Mouse (Mus musculus): ENCODE measurements around the gene Nlgn2. TPM values are rescaled to one million over a fixed set of nuclear protein-coding genes. Genes with fewer than 3 reads are reported as not detected.

Nlgn2 gene
- total and polyA plus RNA-seq, 2 experiments from 2014 or later = 20.8 to 126 TPM

- ATAC-seq (no peak), DNase-seq (ENCODE audit: low spot score) (no peak)
- WGBS = 55% methylated on average over 8 of the region's 8 CpGs
- no peak overlapping the region for H3K27ac ChIP-seq
- no peaks in the 10 kb centered on the region for H3K9me3 ChIP-seq (ENCODE audit: low read length)
- peak overlapping the region; percentile 72 for H3K4me3 ChIP-seq (ENCODE audit: low read length)
- H3K4me2 ChIP-seq (ENCODE audit: low read depth, low read length) = peak overlapping the region; percentile 86
- no peaks in the 10 kb centered on the region for H3K27me3 ChIP-seq (ENCODE audit: insufficient read depth, low read length)
- H3K9ac ChIP-seq (replicated peaks; ENCODE audit: low read length) = peak overlapping the region; percentile 79; the same call in 1 of the 2 replicates
- peaks cover 11% of the 10 kb centered on the region for H3K4me1 ChIP-seq (ENCODE audit: insufficient read depth, low read length)
- TF ChIP-seq CTCF (IDR thresholded peaks at IDR 0.05; ENCODE audit: low read depth) = no peak
- peaks cover 10% of the 10 kb centered on the region for H3K36me3 ChIP-seq (ENCODE audit: insufficient read depth, low read length)
Measured at GRCm38 (mm10) chr11:69833554-69833953, 4.0 kb downstream of the Nlgn2 start.

DNA sequence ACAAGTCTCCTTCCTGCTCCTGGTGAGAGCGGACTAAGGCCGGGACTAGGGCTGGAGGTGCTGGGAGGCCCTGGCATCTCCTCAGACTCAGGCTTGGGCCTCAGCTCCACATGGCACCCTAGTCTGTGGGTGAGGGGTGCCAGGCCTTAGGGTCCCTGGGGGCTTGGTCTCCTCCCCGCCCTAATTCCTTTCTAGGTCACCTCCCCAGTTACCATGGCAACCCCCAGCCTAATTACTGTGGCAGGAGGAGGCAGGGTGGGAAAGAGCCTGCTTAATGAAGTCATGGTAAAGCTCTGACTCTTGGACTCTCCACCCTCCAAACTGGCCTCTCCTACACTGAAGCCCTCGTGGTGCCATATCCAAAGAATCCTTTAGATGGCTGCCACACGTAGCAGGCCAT is 8.8 kb downstream of the Nlgn2 start:
- WGBS = 51% methylated on average over 5 of the region's 5 CpGs
- Histone ChIP-seq H3K4me2 (ENCODE audit: low read depth, low read length) (no peak overlapping the region), H3K4me1 (ENCODE audit: insufficient read depth, low read length) (no peaks in the 10 kb centered on the region), H3K27ac (no peak overlapping the region), H3K36me3 (ENCODE audit: insufficient read depth, low read length) (peaks cover 51% of the 10 kb centered on the region), H3K27me3 (ENCODE audit: insufficient read depth, low read length) (no peaks in the 10 kb centered on the region), H3K9ac (replicated peaks; ENCODE audit: low read length) (no peak overlapping the region), H3K9me3 (ENCODE audit: low read length) (no peaks in the 10 kb centered on the region), H3K4me3 (ENCODE audit: low read length) (no peak overlapping the region)
- no peak for TF ChIP-seq CTCF (IDR thresholded peaks at IDR 0.05; ENCODE audit: low read depth)
- no peak for ATAC-seq
- no peak for DNase-seq (ENCODE audit: low spot score)

- no peaks in the 10 kb centered on the region for H3K27me3 ChIP-seq (ENCODE audit: insufficient read depth, low read length)
- no peaks in the 10 kb centered on the region for H3K4me1 ChIP-seq (ENCODE audit: insufficient read depth, low read length)
- no peak overlapping the region for H3K4me2 ChIP-seq (ENCODE audit: low read depth, low read length)
- H3K27ac ChIP-seq = no peak overlapping the region
- 58% methylated on average over 2 of the region's 2 CpGs for WGBS
- no peak for ATAC-seq
- DNase-seq (ENCODE audit: low spot score) = no peak
- H3K4me3 ChIP-seq (ENCODE audit: low read length) = no peak overlapping the region
- TF ChIP-seq CTCF (IDR thresholded peaks at IDR 0.05; ENCODE audit: low read depth) = no peak
- no peak overlapping the region for H3K9ac ChIP-seq (replicated peaks; ENCODE audit: low read length)
- no peaks in the 10 kb centered on the region for H3K9me3 ChIP-seq (ENCODE audit: low read length)
- peaks cover 43% of the 10 kb centered on the region for H3K36me3 ChIP-seq (ENCODE audit: insufficient read depth, low read length)
Measured at GRCm38 (mm10) chr11:69823456-69823855, 14.1 kb downstream of the Nlgn2 start.

DNA sequence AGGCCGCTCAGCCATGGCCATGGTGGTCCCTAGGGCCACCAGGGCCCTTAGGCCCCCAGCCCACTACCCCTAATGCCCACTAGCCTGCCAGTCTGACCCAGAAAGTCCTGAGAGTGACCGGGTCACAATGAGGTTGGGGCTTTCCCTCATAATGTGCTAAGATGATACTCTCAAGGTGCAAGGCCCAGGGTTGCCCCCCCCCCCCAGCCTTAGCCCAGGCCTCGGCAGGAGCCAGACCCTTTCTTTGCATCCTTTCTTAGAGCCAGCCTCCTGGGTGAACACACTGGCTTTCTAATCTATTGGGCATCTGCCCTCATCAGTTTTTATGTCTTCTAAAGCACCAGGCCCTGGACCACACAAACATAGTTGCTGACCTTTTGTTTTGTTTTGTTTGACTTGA is 15.5 kb downstream of the Nlgn2 start, which contains the start of gene Spem1:
TSS of gene Spem1 (minus strand) at position 101 of the 400 bp plus-strand sequence.
- no peak for DNase-seq (ENCODE audit: low spot score)
- no peak for ATAC-seq
- no peak within 1 kb of the TSS for H3K4me2 ChIP-seq (ENCODE audit: low read depth, low read length)
- H3K9me3 ChIP-seq (ENCODE audit: low read length) = no peaks in the 10 kb centered on the region
- H3K4me1 ChIP-seq (ENCODE audit: insufficient read depth, low read length) = no peaks in the 10 kb centered on the region
- WGBS = 84% methylated on average over 3 of the region's 3 CpGs
- no peak within 1 kb of the TSS for H3K9ac ChIP-seq (replicated peaks; ENCODE audit: low read length)
- TF ChIP-seq CTCF (IDR thresholded peaks at IDR 0.05; ENCODE audit: low read depth) = no peak
- H3K36me3 ChIP-seq (ENCODE audit: insufficient read depth, low read length) = peaks cover 29% of the 10 kb centered on the region
- no peak within 1 kb of the TSS for H3K27ac ChIP-seq
- H3K27me3 ChIP-seq (ENCODE audit: insufficient read depth, low read length) = no peaks in the 10 kb centered on the region
- H3K4me3 ChIP-seq (ENCODE audit: low read length) = no peak within 1 kb of the TSS

GRCm38 (mm10) chr11:69818871-69819270 is 18.7 kb downstream of the Nlgn2 start:
- Histone ChIP-seq H3K27ac (no peak overlapping the region), H3K4me3 (ENCODE audit: low read length) (no peak overlapping the region), H3K4me2 (ENCODE audit: low read depth, low read length) (no peak overlapping the region), H3K4me1 (ENCODE audit: insufficient read depth, low read length) (no peaks in the 10 kb centered on the region), H3K9ac (replicated peaks; ENCODE audit: low read length) (no peak overlapping the region), H3K9me3 (ENCODE audit: low read length) (no peaks in the 10 kb centered on the region), H3K36me3 (ENCODE audit: insufficient read depth, low read length) (peaks cover 2% of the 10 kb centered on the region; the same call in 1 of the 2 replicates), H3K27me3 (ENCODE audit: insufficient read depth, low read length) (no peaks in the 10 kb centered on the region)
- TF ChIP-seq CTCF (IDR thresholded peaks at IDR 0.05; ENCODE audit: low read depth) = no peak
- DNase-seq (ENCODE audit: low spot score) (no peak), ATAC-seq (no peak)
- WGBS = 93% methylated on average over 8 of the region's 8 CpGs

DNA sequence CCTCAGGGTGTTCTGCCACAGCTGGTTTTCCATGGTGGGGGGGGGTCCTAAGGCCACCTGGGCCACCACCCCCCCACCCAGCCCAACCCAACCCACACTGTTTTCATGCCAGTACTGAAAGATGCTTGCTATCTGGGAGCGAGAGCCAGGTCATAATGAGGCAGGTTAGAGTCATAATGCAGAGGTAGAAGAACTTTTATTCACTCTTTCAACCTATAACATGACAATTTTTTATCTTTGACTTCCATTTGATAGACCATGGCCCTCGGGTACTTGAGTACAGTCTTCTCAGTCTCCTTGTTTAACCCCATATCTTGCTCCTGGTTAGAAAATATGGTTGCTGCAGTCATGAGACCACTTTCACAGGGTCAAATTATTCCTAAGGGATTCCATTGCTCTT is 19.2 kb downstream of the Nlgn2 start, which contains the start of gene Spem2:
TSS of gene Spem2 (minus strand) at position 101 of the 400 bp plus-strand sequence.
- no peak for DNase-seq (ENCODE audit: low spot score)
- Histone ChIP-seq H3K9ac (replicated peaks; ENCODE audit: low read length) (no peak within 1 kb of the TSS), H3K4me3 (ENCODE audit: low read length) (no peak within 1 kb of the TSS), H3K27me3 (ENCODE audit: insufficient read depth, low read length) (no peaks in the 10 kb centered on the region), H3K4me2 (ENCODE audit: low read depth, low read length) (no peak within 1 kb of the TSS), H3K9me3 (ENCODE audit: low read length) (no peaks in the 10 kb centered on the region), H3K4me1 (ENCODE audit: insufficient read depth, low read length) (no peaks in the 10 kb centered on the region), H3K27ac (no peak within 1 kb of the TSS), H3K36me3 (ENCODE audit: insufficient read depth, low read length) (no peaks in the 10 kb centered on the region)
- ATAC-seq = no peak
- 81% methylated on average over 2 of the region's 2 CpGs for WGBS
- TF ChIP-seq CTCF (IDR thresholded peaks at IDR 0.05; ENCODE audit: low read depth) = no peak

DNA sequence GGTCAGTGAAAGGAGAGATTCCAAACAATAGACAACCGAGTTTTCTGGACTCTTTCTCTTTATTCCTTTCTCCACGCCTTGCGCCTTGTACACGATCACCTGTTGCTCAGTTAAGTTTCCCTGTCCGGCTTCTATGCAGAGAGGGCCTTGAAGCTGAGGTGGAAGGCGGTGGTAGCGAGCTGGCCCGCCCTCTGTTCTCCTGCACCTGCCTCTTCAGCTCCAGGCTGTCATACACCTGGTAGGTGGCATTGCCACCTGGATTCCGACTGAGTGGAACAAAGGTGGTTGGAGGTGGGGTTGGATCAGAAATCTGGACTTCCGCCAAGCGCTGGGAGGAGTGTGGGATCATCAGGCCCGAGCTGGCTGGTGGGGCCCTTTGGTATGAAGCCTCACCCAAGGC is 21.1 kb downstream of the Nlgn2 start:
- 91% methylated on average over 12 of the region's 12 CpGs for WGBS

More for the DNA sequence above, 21.1 kb downstream of the Nlgn2 start:
- ATAC-seq (no peak), DNase-seq (ENCODE audit: low spot score) (no peak)
- Histone ChIP-seq H3K4me3 (ENCODE audit: low read length) (no peak overlapping the region), H3K27me3 (ENCODE audit: insufficient read depth, low read length) (no peaks in the 10 kb centered on the region), H3K9ac (replicated peaks; ENCODE audit: low read length) (no peak overlapping the region), H3K4me2 (ENCODE audit: low read depth, low read length) (no peak overlapping the region), H3K27ac (no peak overlapping the region), H3K36me3 (ENCODE audit: insufficient read depth, low read length) (no peaks in the 10 kb centered on the region), H3K9me3 (ENCODE audit: low read length) (no peaks in the 10 kb centered on the region), H3K4me1 (ENCODE audit: insufficient read depth, low read length) (no peaks in the 10 kb centered on the region)
- TF ChIP-seq CTCF (IDR thresholded peaks at IDR 0.05; ENCODE audit: low read depth) = no peak
